Mouse (Mus musculus): ENCODE results near the gene Ddx46. TPM values are rescaled to one million over a fixed set of nuclear protein-coding genes. Genes with fewer than 3 reads are reported as not detected.
"Not testable (repeated sequence)": the region's sequence is repeated elsewhere in the genome, so short reads cannot be mapped to it uniquely, and the experiment has no call there.

Ddx46 gene
- polyA plus RNA-seq, 1 experiment, result 1.9 TPM

GRCm38 (mm10) chr13:55677364-55677763 lies 42.5 kb downstream of the Ddx46 start:
- H3K9me3 ChIP-seq (ENCODE audit: control insufficient read depth, low read length), result no peaks in the 10 kb centered on the region
- no peaks in the 10 kb centered on the region for H3K4me1 ChIP-seq (ENCODE audit: control insufficient read depth)
- TF ChIP-seq GATA1 (IDR thresholded peaks at IDR 0.05; ENCODE audit: low read length), result no peak
- no peak for TF ChIP-seq TAL1 (IDR thresholded peaks at IDR 0.05; ENCODE audit: low read length)
- H3K4me3 ChIP-seq (replicated peaks), result no peak overlapping the region
- H3K27me3 ChIP-seq (ENCODE audit: control insufficient read depth), result no peaks in the 10 kb centered on the region
- peaks cover 96% of the 10 kb centered on the region for H3K36me3 ChIP-seq (ENCODE audit: control insufficient read depth)

GRCm38 (mm10) chr13:55682201-55682600 lies 47.4 kb downstream of the Ddx46 start:
- no peaks in the 10 kb centered on the region for H3K27me3 ChIP-seq (ENCODE audit: control insufficient read depth)
- no peak overlapping the region for H3K4me3 ChIP-seq (replicated peaks)
- H3K36me3 ChIP-seq (ENCODE audit: control insufficient read depth), result peaks cover 55% of the 10 kb centered on the region
- no peaks in the 10 kb centered on the region for H3K9me3 ChIP-seq (ENCODE audit: control insufficient read depth, low read length)
- peaks cover 6% of the 10 kb centered on the region for H3K4me1 ChIP-seq (ENCODE audit: control insufficient read depth)
- TF ChIP-seq TAL1 (IDR thresholded peaks at IDR 0.05; ENCODE audit: low read length) (no peak), GATA1 (IDR thresholded peaks at IDR 0.05; ENCODE audit: low read length) (no peak)

- Histone ChIP-seq H3K36me3 (ENCODE audit: control insufficient read depth) (peaks cover 41% of the 10 kb centered on the region), H3K27me3 (ENCODE audit: control insufficient read depth) (no peaks in the 10 kb centered on the region), H3K4me3 (replicated peaks) (no peak overlapping the region)
Observed at GRCm38 (mm10) chr13:55683581-55683980, 48.8 kb downstream of the Ddx46 start.

GRCm38 (mm10) chr13:55686107-55686633 lies 51.3 kb downstream of the Ddx46 start:
- peaks cover 6% of the 10 kb centered on the region for H3K4me1 ChIP-seq (ENCODE audit: control insufficient read depth)
- H3K27me3 ChIP-seq (ENCODE audit: control insufficient read depth), result no peaks in the 10 kb centered on the region
- H3K4me3 ChIP-seq (replicated peaks), result no peak overlapping the region
- no peak for TF ChIP-seq TAL1 (IDR thresholded peaks at IDR 0.05; ENCODE audit: low read length)
- TF ChIP-seq GATA1 (IDR thresholded peaks at IDR 0.05; ENCODE audit: low read length), result no peak
- H3K9me3 ChIP-seq (ENCODE audit: control insufficient read depth, low read length), result no peaks in the 10 kb centered on the region
- H3K36me3 ChIP-seq (ENCODE audit: control insufficient read depth), result peaks cover 15% of the 10 kb centered on the region

More at GRCm38 (mm10) chr13:55683581-55683980, 48.8 kb downstream of the Ddx46 start:
- Histone ChIP-seq H3K4me1 (ENCODE audit: control insufficient read depth) (peaks cover 6% of the 10 kb centered on the region), H3K9me3 (ENCODE audit: control insufficient read depth, low read length) (no peaks in the 10 kb centered on the region)
- no peak for TF ChIP-seq GATA1 (IDR thresholded peaks at IDR 0.05; ENCODE audit: low read length)
- no peak for TF ChIP-seq TAL1 (IDR thresholded peaks at IDR 0.05; ENCODE audit: low read length)

GRCm38 (mm10) chr13:55687927-55688602 lies 53.2 kb downstream of the Ddx46 start:
- Histone ChIP-seq H3K27me3 (ENCODE audit: control insufficient read depth) (no peaks in the 10 kb centered on the region), H3K4me3 (replicated peaks) (no peak overlapping the region)
- TF ChIP-seq GATA1 (IDR thresholded peaks at IDR 0.05; ENCODE audit: low read length) (no peak), TAL1 (IDR thresholded peaks at IDR 0.05; ENCODE audit: low read length) (no peak)

GRCm38 (mm10) chr13:55692535-55693242 lies 57.9 kb downstream of the Ddx46 start, which contains the start of gene B230219D22Rik:
TSS of gene B230219D22Rik (plus strand) at chr13:55693124.
- Histone ChIP-seq H3K27me3 (ENCODE audit: control insufficient read depth) (no peaks in the 10 kb centered on the region), H3K9me3 (ENCODE audit: control insufficient read depth, low read length) (no peaks in the 10 kb centered on the region), H3K4me3 (replicated peaks) (peak within 1 kb of the TSS; percentile 100), H3K36me3 (ENCODE audit: control insufficient read depth) (peaks cover 22% of the 10 kb centered on the region), H3K4me1 (ENCODE audit: control insufficient read depth) (peaks cover 38% of the 10 kb centered on the region)
- TF ChIP-seq GATA1 (IDR thresholded peaks at IDR 0.05; ENCODE audit: low read length) (no peak), TAL1 (IDR thresholded peaks at IDR 0.05; ENCODE audit: low read length) (no peak)

More at GRCm38 (mm10) chr13:55687927-55688602, 53.2 kb downstream of the Ddx46 start:
- peaks cover 2% of the 10 kb centered on the region for H3K36me3 ChIP-seq (ENCODE audit: control insufficient read depth)
- no peaks in the 10 kb centered on the region for H3K9me3 ChIP-seq (ENCODE audit: control insufficient read depth, low read length)
- H3K4me1 ChIP-seq (ENCODE audit: control insufficient read depth), result peaks cover 16% of the 10 kb centered on the region

GRCm38 (mm10) chr13:55693243-55693721 lies 58.5 kb downstream of the Ddx46 start:
- Histone ChIP-seq H3K27me3 (ENCODE audit: control insufficient read depth) (no peaks in the 10 kb centered on the region), H3K4me3 (replicated peaks) (peak overlapping the region; percentile 100), H3K36me3 (ENCODE audit: control insufficient read depth) (peaks cover 25% of the 10 kb centered on the region), H3K9me3 (ENCODE audit: control insufficient read depth, low read length) (no peaks in the 10 kb centered on the region), H3K4me1 (ENCODE audit: control insufficient read depth) (peaks cover 38% of the 10 kb centered on the region)
- TF ChIP-seq GATA1 (IDR thresholded peaks at IDR 0.05; ENCODE audit: low read length), result no peak
- TF ChIP-seq TAL1 (IDR thresholded peaks at IDR 0.05; ENCODE audit: low read length), result no peak

- Histone ChIP-seq H3K27me3 (ENCODE audit: control insufficient read depth) (no peaks in the 10 kb centered on the region), H3K4me3 (replicated peaks) (peak overlapping the region; percentile 100), H3K4me1 (ENCODE audit: control insufficient read depth) (peaks cover 38% of the 10 kb centered on the region), H3K36me3 (ENCODE audit: control insufficient read depth) (peaks cover 33% of the 10 kb centered on the region), H3K9me3 (ENCODE audit: control insufficient read depth, low read length) (no peaks in the 10 kb centered on the region)
- TF ChIP-seq TAL1 (IDR thresholded peaks at IDR 0.05; ENCODE audit: low read length) (no peak), GATA1 (IDR thresholded peaks at IDR 0.05; ENCODE audit: low read length) (no peak)
Observed at GRCm38 (mm10) chr13:55694110-55694509, 59.3 kb downstream of the Ddx46 start.

GRCm38 (mm10) chr13:55695989-55696388 lies 61.2 kb downstream of the Ddx46 start:
- Histone ChIP-seq H3K36me3 (ENCODE audit: control insufficient read depth) (peaks cover 52% of the 10 kb centered on the region), H3K4me1 (ENCODE audit: control insufficient read depth) (peaks cover 38% of the 10 kb centered on the region)
- H3K4me3 ChIP-seq (replicated peaks); H3K9me3 ChIP-seq (ENCODE audit: control insufficient read depth, low read length); H3K27me3 ChIP-seq (ENCODE audit: control insufficient read depth): not testable (repeated sequence)

All from erythroblast, embryonic 14.5 days (primary cell).